Mouse (Mus musculus): ENCODE data around the gene Sult2a1.
"Not testable (repeated sequence)": the region's sequence is repeated elsewhere in the genome, so short reads cannot be mapped to it uniquely, and the experiment has no call there.

Sult2a1 gene

GRCm38 (mm10) chr7:13837309-13837708, at the start of gene Sult2a1:
Gene Sult2a1 (minus strand): TSS chr7:13837409.
- not testable (repeated sequence) for DNase-seq (ENCODE audit: low spot score in 2 of 2)

GRCm38 (mm10) chr7:13813913-13814312, 23.3 kb downstream of the Sult2a1 start:
- DNase-seq (ENCODE audit: low spot score in 2 of 2) = no peak

Data from urinary bladder, adult 18-20 months (tissue).